Comparison of ENCODE assay signal across 1 mouse cellular context in genomic region chr1:172376198-172376667, GRCm38 (mm10).
TF ChIP-seq lines count a peak whose summit lies in the region.

TSS of gene Pigm (plus strand) at chr1:172376546.

TF ChIP-seq in CH12.LX, 34 proteins besides CTCF, POLR2A, EP300 and RAD21 (continued from another document):
- peak; percentile 99 for TF ChIP-seq SIN3A (IDR thresholded peaks at IDR 0.05; ENCODE audit: low read length)
- no peak for TF ChIP-seq ZC3H11A (IDR thresholded peaks at IDR 0.05; ENCODE audit: low read depth, low read length)
- TF ChIP-seq JUN (IDR thresholded peaks at IDR 0.05; ENCODE audit: insufficient read depth, low read depth, low read length) = no peak
- TF ChIP-seq USF2 (conservative IDR thresholded peaks at IDR 0.05; ENCODE audit: low read depth, low read length) = no peak
- peak; percentile 11; the same call in 1 of the 2 replicates for TF ChIP-seq MAX (IDR thresholded peaks at IDR 0.05; ENCODE audit: low read length)
- no peak for TF ChIP-seq MAZ (IDR thresholded peaks at IDR 0.05; ENCODE audit: low read depth, low read length)
- peak; percentile 75; the same call in 1 of the 2 replicates for TF ChIP-seq E2F4 (IDR thresholded peaks at IDR 0.05; ENCODE audit: insufficient replicate concordance, low read depth, low read length)
- no peak for TF ChIP-seq SMC3 (IDR thresholded peaks at IDR 0.05; ENCODE audit: low read depth, low read length)
- 0 out of 2 replicates have a peak, but pooled peaks have one; percentile 13 for TF ChIP-seq UBTF (IDR thresholded peaks at IDR 0.05; ENCODE audit: low read depth, low read length)
- no peak for TF ChIP-seq NRF1 (IDR thresholded peaks at IDR 0.05; ENCODE audit: low read depth, low read length)
- no peak for TF ChIP-seq ZKSCAN1 (IDR thresholded peaks at IDR 0.05; ENCODE audit: borderline replicate concordance, low read depth, low read length)
- peak; percentile 95 for TF ChIP-seq TCF12 (IDR thresholded peaks at IDR 0.05; ENCODE audit: low read depth, low read length)
- peak; percentile 99 for TF ChIP-seq ELF1 (IDR thresholded peaks at IDR 0.05; ENCODE audit: low read depth, low read length)
